Mouse (Mus musculus) hindbrain, embryonic 15.5 days (tissue): ENCODE measurements around the gene Gm12216. TPM values are rescaled to one million over a fixed set of nuclear protein-coding genes. Genes with fewer than 3 reads are reported as not detected.

Source experiments
- ATAC-seq: fragments of 200-750 bp; cut with Nextera tagmentation; 2 replicates; pipeline ENCODE4 v1.8.0; 2017; ENCODE audit warnings: low read depth, moderate number of reproducible peaks, moderate TSS enrichment; ENCODE audit not compliant: low FRiP score
- H3K27ac ChIP-seq: fragments of 300-500 bp; sonication (generic); replicated peaks from 2 replicates; pipeline ENCODE4 v1.5.1; 2015; ENCODE audit warnings: mild to moderate bottlenecking, inconsistent platforms
- H3K27me3 ChIP-seq: fragments of 300-500 bp; sonication (generic); 2 replicates; pipeline ENCODE4 v1.6.1; 2015; ENCODE audit warnings: control low read depth, inconsistent platforms
- H3K36me3 ChIP-seq: fragments of 300-500 bp; sonication (generic); 2 replicates; pipeline ENCODE4 v1.6.1; 2015; ENCODE audit warnings: control low read depth, inconsistent platforms
- H3K4me1 ChIP-seq: fragments of 300-500 bp; sonication (generic); replicated peaks from 2 replicates; pipeline ENCODE4 v1.6.1; 2015; ENCODE audit warnings: control low read depth, inconsistent platforms
- H3K4me2 ChIP-seq: fragments of 300-500 bp; sonication (generic); 2 replicates; pipeline ENCODE4 v1.6.1; 2015; ENCODE audit warnings: moderate library complexity, mild to moderate bottlenecking, inconsistent platforms
- H3K4me3 ChIP-seq: fragments of 300-500 bp; sonication (generic); 2 replicates; pipeline ENCODE4 v1.5.1; 2015; ENCODE audit warnings: mild to moderate bottlenecking, inconsistent platforms
- H3K9ac ChIP-seq: fragments of 300-500 bp; sonication (generic); 2 replicates; pipeline ENCODE4 v1.6.1; 2015; ENCODE audit warnings: inconsistent platforms
- H3K9me3 ChIP-seq: fragments of 300-500 bp; sonication (generic); 2 replicates; pipeline ENCODE4 v1.6.1; 2016; ENCODE audit warnings: control low read depth, inconsistent platforms
- WGBS: fragments of 180-500 bp; shearing (Covaris S2); methylation state at CpG from one replicate; pipeline ENCODE4 v1.1.7; 2015; 5-methylcytosine and 5-hydroxymethylcytosine counted together
- polyA plus RNA-seq: library from polyadenylated mRNA; unstranded; fragments of >200 nt; fragmentation: Nextera tagmentation; extraction: Ambion mirVana; gene quantifications from 2 replicates; pipeline ENCODE4 v1.2.1, GENCODE M21; 2015

The Gm12216 gene
- polyA plus RNA-seq, 1 experiment from 2014 or later: 0.35 TPM

DNA sequence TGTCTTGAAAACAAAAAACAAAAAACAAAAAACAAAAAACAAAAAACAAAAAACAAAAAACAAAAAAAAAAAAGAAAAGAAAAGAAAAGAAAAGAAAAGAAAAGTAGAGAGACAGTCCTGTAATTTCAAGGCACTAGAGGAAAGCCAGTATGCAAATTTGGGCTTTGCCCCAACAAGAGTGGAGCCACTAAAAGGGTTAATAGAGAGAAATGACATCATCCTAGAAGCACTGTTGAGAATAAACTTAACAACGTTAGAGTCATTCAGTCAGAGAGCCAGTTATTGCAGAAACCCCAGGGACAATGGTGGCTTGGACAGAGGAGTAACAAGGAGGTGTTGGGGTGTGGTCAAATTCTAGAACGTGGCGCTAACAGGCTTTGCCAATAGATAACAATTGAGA lies 44.2 kb downstream of the Gm12216 start:
- no peaks in the 10 kb centered on the region for H3K36me3 ChIP-seq
- no peaks in the 10 kb centered on the region for H3K4me1 ChIP-seq
- no peak overlapping the region for H3K27ac ChIP-seq
- 68% methylated on average over 3 of the region's 3 CpGs for WGBS
- no peak overlapping the region for H3K4me3 ChIP-seq
- no peaks in the 10 kb centered on the region for H3K27me3 ChIP-seq
- no peak overlapping the region for H3K4me2 ChIP-seq
- ATAC-seq: no peak
- H3K9me3 ChIP-seq: no peaks in the 10 kb centered on the region
- no peak overlapping the region for H3K9ac ChIP-seq

- Histone ChIP-seq H3K36me3 (no peaks in the 10 kb centered on the region), H3K27me3 (no peaks in the 10 kb centered on the region), H3K4me3 (no peak overlapping the region), H3K27ac (no peak overlapping the region), H3K9me3 (no peaks in the 10 kb centered on the region), H3K9ac (no peak overlapping the region), H3K4me2 (no peak overlapping the region), H3K4me1 (no peaks in the 10 kb centered on the region)
- 86% methylated on average over 16 of the region's 16 CpGs for WGBS
- no peak for ATAC-seq
Observed at GRCm38 (mm10) chr11:53813001-53813868, 45.8 kb downstream of the Gm12216 start.

DNA sequence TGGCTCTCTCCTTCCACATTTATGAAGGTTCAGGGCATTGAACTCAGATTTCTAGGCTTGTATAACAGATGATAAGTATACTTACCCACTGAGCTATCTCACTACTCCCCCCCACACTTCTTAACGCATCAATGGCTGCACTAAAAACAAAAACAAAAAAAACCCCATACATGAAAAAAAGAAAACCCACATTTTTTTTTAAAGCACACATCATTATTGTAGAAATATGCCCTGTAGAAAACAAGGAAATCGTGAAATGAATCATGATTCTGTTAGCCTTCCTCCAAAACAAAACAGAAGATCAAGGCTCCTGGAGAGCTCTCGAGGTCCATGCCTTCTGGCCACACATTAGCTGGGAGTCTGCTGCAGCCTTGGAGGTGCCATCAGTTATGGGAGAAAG lies 47.7 kb downstream of the Gm12216 start:
- WGBS: 80% methylated on average over 3 of the region's 3 CpGs
- Histone ChIP-seq H3K9ac (no peak overlapping the region), H3K9me3 (no peaks in the 10 kb centered on the region), H3K4me1 (no peaks in the 10 kb centered on the region), H3K27ac (no peak overlapping the region), H3K36me3 (no peaks in the 10 kb centered on the region), H3K4me2 (no peak overlapping the region), H3K27me3 (no peaks in the 10 kb centered on the region), H3K4me3 (no peak overlapping the region)
- ATAC-seq: no peak

- Histone ChIP-seq H3K27me3 (no peaks in the 10 kb centered on the region), H3K4me1 (no peaks in the 10 kb centered on the region), H3K9me3 (no peaks in the 10 kb centered on the region), H3K9ac (no peak overlapping the region), H3K27ac (no peak overlapping the region), H3K36me3 (no peaks in the 10 kb centered on the region), H3K4me2 (no peak overlapping the region), H3K4me3 (no peak overlapping the region)
- 68% methylated on average over 2 of the region's 2 CpGs for WGBS
- ATAC-seq: no peak
Observed at GRCm38 (mm10) chr11:53810749-53811148, 48.3 kb downstream of the Gm12216 start.

GRCm38 (mm10) chr11:53810156-53810555 lies 48.9 kb downstream of the Gm12216 start:
- 59% methylated on average over 5 of the region's 5 CpGs for WGBS
- ATAC-seq: no peak
- H3K27me3 ChIP-seq: no peaks in the 10 kb centered on the region

DNA sequence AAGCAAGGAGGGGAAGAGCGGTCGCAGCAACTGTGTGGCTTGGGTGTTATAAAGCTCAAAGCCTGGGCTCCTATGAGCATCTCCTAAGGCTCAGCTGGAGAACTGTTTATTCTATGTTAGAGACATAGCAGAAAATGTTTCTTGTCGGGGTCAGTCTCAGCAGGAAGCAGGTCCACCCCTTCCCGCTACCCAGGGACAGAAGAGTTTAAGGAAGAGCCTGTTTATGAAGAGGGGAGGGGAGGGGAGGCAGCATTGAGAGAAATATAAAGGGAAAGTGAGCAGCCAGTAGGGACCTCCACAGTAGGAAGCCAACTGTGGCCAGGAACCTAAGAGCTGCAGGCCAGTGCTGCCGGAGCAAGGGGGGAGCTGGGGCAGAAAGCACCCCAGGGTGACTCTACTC lies 49.7 kb downstream of the Gm12216 start:
- Histone ChIP-seq H3K4me1 (no peaks in the 10 kb centered on the region), H3K9ac (no peak overlapping the region), H3K4me3 (no peak overlapping the region), H3K9me3 (no peaks in the 10 kb centered on the region), H3K4me2 (no peak overlapping the region), H3K36me3 (no peaks in the 10 kb centered on the region), H3K27ac (no peak overlapping the region), H3K27me3 (no peaks in the 10 kb centered on the region)
- ATAC-seq: no peak
- WGBS: 44% methylated on average over 5 of the region's 5 CpGs

More at GRCm38 (mm10) chr11:53810156-53810555, 48.9 kb downstream of the Gm12216 start:
- H3K9me3 ChIP-seq: no peaks in the 10 kb centered on the region
- no peaks in the 10 kb centered on the region for H3K4me1 ChIP-seq
- H3K27ac ChIP-seq: no peak overlapping the region
- H3K36me3 ChIP-seq: no peaks in the 10 kb centered on the region
- no peak overlapping the region for H3K4me3 ChIP-seq
- no peak overlapping the region for H3K9ac ChIP-seq
- no peak overlapping the region for H3K4me2 ChIP-seq

DNA sequence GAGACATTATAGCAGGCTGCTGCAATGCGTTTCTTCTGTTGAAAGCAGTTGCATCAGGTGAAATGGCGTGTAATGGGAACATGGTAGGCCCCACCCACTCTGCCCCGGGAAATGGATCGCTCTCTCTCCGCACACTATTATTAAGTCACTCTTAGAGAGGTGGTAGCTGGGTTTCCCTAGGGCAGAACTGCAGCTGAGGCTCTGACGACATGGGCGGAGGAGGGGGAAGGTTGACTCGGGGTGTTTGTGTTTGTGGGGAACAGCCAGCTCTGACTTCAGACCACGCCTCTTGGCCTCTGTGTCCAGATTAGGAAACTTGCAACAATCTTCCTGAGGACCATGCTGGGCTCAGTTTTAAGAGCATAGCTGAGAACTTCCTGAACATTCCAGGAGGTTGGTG lies 53.3 kb downstream of the Gm12216 start:
- Histone ChIP-seq H3K36me3 (no peaks in the 10 kb centered on the region), H3K4me1 (no peaks in the 10 kb centered on the region), H3K9me3 (no peaks in the 10 kb centered on the region), H3K4me3 (no peak overlapping the region), H3K27me3 (no peaks in the 10 kb centered on the region), H3K27ac (no peak overlapping the region), H3K4me2 (no peak overlapping the region), H3K9ac (no peak overlapping the region)
- 70% methylated on average over 9 of the region's 9 CpGs for WGBS
- no peak for ATAC-seq

DNA sequence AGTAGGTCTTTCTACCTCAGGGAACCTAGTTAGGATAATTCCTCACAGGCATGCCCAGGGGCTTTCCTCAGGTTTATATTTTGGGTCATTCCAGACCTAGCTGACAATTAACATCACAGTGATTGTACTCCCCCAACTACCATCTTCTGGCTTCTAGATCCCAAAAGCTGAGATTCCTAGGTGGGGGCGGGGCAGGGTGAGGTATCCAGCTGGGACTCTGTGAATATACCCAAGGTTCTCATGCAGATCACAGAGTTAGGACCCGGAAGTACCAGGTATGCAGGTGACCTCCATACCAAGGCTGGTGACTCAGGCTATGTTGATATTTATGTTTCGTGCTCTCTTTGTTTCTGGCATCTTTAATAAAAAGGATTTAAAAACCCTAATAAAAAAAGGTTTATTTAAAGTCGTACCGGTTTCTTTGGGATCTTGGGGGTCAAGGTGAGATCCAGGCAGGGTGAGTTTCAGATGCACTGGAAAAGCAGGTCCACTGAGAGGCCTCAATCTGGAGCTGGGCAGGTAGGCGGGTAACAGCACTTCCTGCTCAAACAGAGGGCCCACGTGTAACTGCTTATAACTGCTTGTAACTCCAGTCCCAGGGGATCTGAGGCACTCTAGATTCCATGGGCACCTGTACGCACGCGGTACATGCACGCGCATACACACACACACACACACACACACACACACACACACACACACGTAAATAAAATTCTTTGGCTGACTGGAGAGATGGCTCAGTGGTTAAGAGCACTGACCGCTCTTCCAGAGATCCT lies 54.3 kb downstream of the Gm12216 start:
- Histone ChIP-seq H3K4me3 (no peak overlapping the region), H3K9me3 (no peaks in the 10 kb centered on the region), H3K27me3 (no peaks in the 10 kb centered on the region), H3K4me1 (no peaks in the 10 kb centered on the region), H3K4me2 (no peak overlapping the region), H3K9ac (no peak overlapping the region), H3K36me3 (no peaks in the 10 kb centered on the region), H3K27ac (no peak overlapping the region)
- WGBS: 82% methylated on average over 14 of the region's 14 CpGs
- no peak for ATAC-seq

- Histone ChIP-seq H3K27me3 (no peaks in the 10 kb centered on the region), H3K27ac (no peak overlapping the region), H3K4me3 (no peak overlapping the region), H3K9ac (no peak overlapping the region), H3K4me1 (no peaks in the 10 kb centered on the region), H3K9me3 (no peaks in the 10 kb centered on the region), H3K36me3 (no peaks in the 10 kb centered on the region), H3K4me2 (no peak overlapping the region)
- ATAC-seq: no peak
- WGBS: 87% methylated on average over 6 of the region's 6 CpGs
Observed at GRCm38 (mm10) chr11:53803494-53803893, 55.6 kb downstream of the Gm12216 start.

- Histone ChIP-seq H3K27ac (no peak overlapping the region), H3K9ac (no peak overlapping the region), H3K4me1 (no peaks in the 10 kb centered on the region), H3K4me3 (no peak overlapping the region), H3K9me3 (no peaks in the 10 kb centered on the region), H3K27me3 (no peaks in the 10 kb centered on the region), H3K36me3 (no peaks in the 10 kb centered on the region), H3K4me2 (no peak overlapping the region)
- no peak for ATAC-seq
- 85% methylated on average over 12 of the region's 12 CpGs for WGBS
Observed at GRCm38 (mm10) chr11:53803093-53803492, 56.0 kb downstream of the Gm12216 start.

DNA sequence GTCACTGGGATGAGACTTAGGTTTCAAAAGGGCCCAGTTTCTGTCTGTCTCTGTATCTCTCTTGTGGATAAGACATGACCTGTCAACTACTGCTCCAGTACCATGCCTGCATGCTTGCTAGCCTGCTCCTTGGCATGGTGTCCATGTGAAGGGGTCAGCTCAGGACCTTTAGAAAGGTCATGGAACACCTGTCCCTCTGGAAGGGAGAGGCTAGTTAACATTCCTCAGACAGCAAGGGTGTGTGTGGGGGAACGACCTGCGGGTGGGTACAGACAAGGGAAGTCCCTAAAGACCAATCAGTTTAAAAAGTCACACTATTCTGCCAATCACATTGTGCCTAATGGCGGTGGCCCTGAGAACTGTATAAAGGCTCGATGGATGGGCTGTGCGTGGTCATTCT lies 58.1 kb downstream of the Gm12216 start:
- WGBS: 91% methylated on average over 5 of the region's 5 CpGs

GRCm38 (mm10) chr11:53800036-53800435 lies 59.0 kb downstream of the Gm12216 start:
- Histone ChIP-seq H3K27me3 (no peaks in the 10 kb centered on the region), H3K36me3 (no peaks in the 10 kb centered on the region), H3K9ac (no peak overlapping the region), H3K4me1 (0 out of 2 replicates have a peak, but pooled peaks cover 8% of the 10 kb centered on the region), H3K9me3 (no peaks in the 10 kb centered on the region), H3K4me2 (no peak overlapping the region), H3K4me3 (no peak overlapping the region), H3K27ac (no peak overlapping the region)
- WGBS: 58% methylated on average over 4 of the region's 4 CpGs
- ATAC-seq: no peak

More for the DNA sequence above, 58.1 kb downstream of the Gm12216 start:
- no peak overlapping the region for H3K4me3 ChIP-seq
- H3K9ac ChIP-seq: no peak overlapping the region
- ATAC-seq: no peak
- 0 out of 2 replicates have a peak, but pooled peaks cover 8% of the 10 kb centered on the region for H3K4me1 ChIP-seq
- H3K36me3 ChIP-seq: no peaks in the 10 kb centered on the region
- H3K27ac ChIP-seq: no peak overlapping the region
- H3K4me2 ChIP-seq: no peak overlapping the region
- H3K27me3 ChIP-seq: no peaks in the 10 kb centered on the region
- H3K9me3 ChIP-seq: no peaks in the 10 kb centered on the region
